Mouse (Mus musculus) heart, adult 2 months (tissue): ENCODE results near the gene Ammecr1. TPM values are rescaled to one million over a fixed set of nuclear protein-coding genes. Genes with fewer than 3 reads are reported as not detected.

Experiments
- DNase-seq, 2 experiments: peaks; one replicate each; pipeline ENCODE4 v3.0.0; 2021
- H3K27ac ChIP-seq: fragments of 200-600 bp; 2 replicates; pipeline ENCODE4 v1.8.1; 2022
- H3K27me3 ChIP-seq: fragments of 200-500 bp; 2 replicates; pipeline ENCODE4 v1.6.1; 2012; ENCODE audit warnings: mild to moderate bottlenecking, low read length, inconsistent platforms, mixed read lengths; ENCODE audit not compliant: control insufficient read depth, insufficient read depth
- H3K36me3 ChIP-seq: fragments of 200-500 bp; 2 replicates; pipeline ENCODE4 v1.6.1; 2012; ENCODE audit warnings: low read length, inconsistent platforms; ENCODE audit not compliant: control insufficient read depth, insufficient read depth
- H3K4me1 ChIP-seq: fragments of 200-500 bp; 2 replicates; pipeline ENCODE4 v1.6.1; 2011; ENCODE audit warnings: low read length; ENCODE audit not compliant: control insufficient read depth, insufficient read depth
- H3K4me3 ChIP-seq: fragments of 200-600 bp; 2 replicates; pipeline ENCODE4 v1.8.1; 2022
- H3K79me2 ChIP-seq: fragments of 200-500 bp; replicated peaks from 2 replicates; pipeline ENCODE4 v1.6.1; 2012; ENCODE audit warnings: mild to moderate bottlenecking, inconsistent platforms, low read length, moderate library complexity, mixed read lengths; ENCODE audit not compliant: control insufficient read depth, insufficient read depth
- H3K9ac ChIP-seq: fragments of 200-500 bp; 2 replicates; pipeline ENCODE4 v1.6.1; 2012; ENCODE audit warnings: low read depth, mild to moderate bottlenecking, control low read depth, inconsistent platforms, low read length, mixed read lengths
- CTCF ChIP-seq: fragments of 200-600 bp; IDR thresholded peaks from 2 replicates; pipeline ENCODE4 v1.8.1; 2022; ENCODE audit warnings: antibody characterized with exemption, mild to moderate bottlenecking, moderate library complexity
- EP300 ChIP-seq: fragments of 200-500 bp; IDR thresholded peaks from 2 replicates; pipeline ENCODE4 v1.6.1; 2011; ENCODE audit warnings: low read depth, low read length, control low read depth; ENCODE audit not compliant: insufficient read depth
- POLR2A ChIP-seq: fragments of 200-500 bp; IDR thresholded peaks from 2 replicates; pipeline ENCODE4 v1.6.1; 2011; ENCODE audit warnings: mild to moderate bottlenecking, low read depth, low read length, control low read depth; ENCODE audit not compliant: insufficient read depth
- WGBS: fragments of 180-500 bp; shearing (Covaris S2); methylation state at CpG from one replicate; pipeline ENCODE4 v1.1.7; 2018; 5-methylcytosine and 5-hydroxymethylcytosine counted together
- intact Hi-C: fragments of 180-260 bp; cut with DNase I; formaldehyde crosslinking; loops from one replicate; pipeline ENCODE4 v1.15.1; 2025
- polyA plus RNA-seq: library from polyadenylated mRNA; depleted of rRNA; stranded (reverse); fragments of >200 nt; gene quantifications from 2 replicates; pipeline ENCODE4 v1.2.3, GENCODE M21; 2012
- total RNA-seq, 2 experiments: library from RNA; stranded (reverse); gene quantifications; 2 replicates each; pipeline ENCODE4 v1.2.3; 2021

Gene Ammecr1
- total and polyA plus RNA-seq, 3 experiments = 1.7 to 12.1 (median 10.3) TPM

DNA sequence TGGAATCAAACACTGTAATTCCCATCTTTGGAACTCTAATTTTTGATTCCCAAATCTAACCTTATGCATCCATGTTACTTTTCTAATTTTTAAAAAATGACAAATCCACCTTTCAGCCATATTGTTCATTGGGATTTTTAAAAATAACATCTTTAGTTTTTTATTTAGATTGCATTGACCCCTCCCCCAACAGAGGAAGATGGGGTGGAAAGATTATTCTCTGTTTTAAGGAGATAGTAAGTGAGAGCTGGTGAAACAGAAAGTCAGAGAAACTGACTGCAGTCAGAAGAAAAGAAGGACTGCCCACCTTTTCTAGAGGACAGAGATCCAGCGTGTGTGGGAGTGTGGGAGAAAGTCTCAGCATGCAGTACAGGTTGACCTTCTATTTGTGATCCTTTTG lies 30.7 kb upstream of the Ammecr1 start:
- no peak overlapping the region for H3K4me3 ChIP-seq
- DNase-seq = no peak
- H3K27ac ChIP-seq = no peak overlapping the region
- no peaks in the 10 kb centered on the region for H3K36me3 ChIP-seq
- 66% methylated on average over 1 of the region's 1 CpGs for WGBS
- TF ChIP-seq EP300 (no peak), POLR2A (no peak), CTCF (no peak)
- no peak overlapping the region for H3K9ac ChIP-seq
- H3K27me3 ChIP-seq = no peaks in the 10 kb centered on the region
- no peaks in the 10 kb centered on the region for H3K4me1 ChIP-seq
- H3K79me2 ChIP-seq = no peaks in the 10 kb centered on the region
- intact Hi-C loops = no loop called here

DNA sequence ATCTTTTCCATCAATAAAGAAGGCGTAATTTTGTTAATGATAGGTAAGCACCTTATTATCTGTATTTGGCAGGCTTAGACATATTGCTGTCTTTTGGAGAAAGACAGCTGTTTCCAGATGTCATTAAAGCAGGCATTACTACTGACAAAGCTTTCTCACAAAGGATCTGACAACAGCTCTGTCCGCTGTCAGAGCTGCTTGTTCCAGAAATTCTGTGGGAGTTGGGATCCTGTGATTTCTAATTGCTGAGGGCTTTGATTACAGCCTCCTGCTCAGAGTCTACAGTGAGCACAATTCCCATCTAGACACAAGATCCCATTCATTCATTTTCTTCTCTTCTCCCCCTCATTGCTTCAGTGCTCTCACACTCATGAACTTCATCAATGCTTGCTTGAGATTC lies 28.0 kb upstream of the Ammecr1 start:
- H3K4me3 ChIP-seq = no peak overlapping the region
- H3K27ac ChIP-seq = no peak overlapping the region
- no peaks in the 10 kb centered on the region for H3K36me3 ChIP-seq
- no peaks in the 10 kb centered on the region for H3K4me1 ChIP-seq
- WGBS = 62% methylated on average over 2 of the region's 2 CpGs
- H3K79me2 ChIP-seq = no peaks in the 10 kb centered on the region
- no peaks in the 10 kb centered on the region for H3K27me3 ChIP-seq
- no peak overlapping the region for H3K9ac ChIP-seq
- TF ChIP-seq CTCF (no peak), POLR2A (no peak), EP300 (no peak)
- DNase-seq = no peak
- intact Hi-C loops = no loop called here

DNA sequence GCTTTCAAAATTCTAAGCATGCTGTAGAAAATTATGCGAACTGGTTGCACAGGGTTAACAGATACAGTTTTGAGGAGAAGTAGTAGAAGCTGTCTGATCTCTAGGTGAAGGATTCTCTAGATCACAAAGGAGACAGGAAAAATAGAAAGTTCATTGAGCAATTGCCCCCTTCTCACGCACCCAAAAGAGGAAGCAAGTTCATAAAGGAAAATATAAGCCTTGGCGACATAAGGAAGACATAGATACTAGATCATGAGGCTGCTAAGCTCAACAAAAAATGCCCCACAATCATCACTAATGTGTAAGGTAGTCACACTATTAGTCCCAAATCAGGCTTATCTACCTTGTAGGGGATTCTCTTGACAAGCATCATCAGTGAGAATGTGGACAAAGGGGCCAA lies 17.6 kb upstream of the Ammecr1 start:
- H3K4me3 ChIP-seq = no peak overlapping the region
- no peaks in the 10 kb centered on the region for H3K36me3 ChIP-seq
- intact Hi-C loops = no loop called here
- H3K79me2 ChIP-seq = no peaks in the 10 kb centered on the region
- no peak overlapping the region for H3K9ac ChIP-seq
- TF ChIP-seq POLR2A = no peak
- TF ChIP-seq EP300 = no peak
- TF ChIP-seq CTCF = no peak
- WGBS = 84% methylated on average over 3 of the region's 3 CpGs
- no peaks in the 10 kb centered on the region for H3K4me1 ChIP-seq
- H3K27ac ChIP-seq = no peak overlapping the region
- no peaks in the 10 kb centered on the region for H3K27me3 ChIP-seq
- no peak for DNase-seq

DNA sequence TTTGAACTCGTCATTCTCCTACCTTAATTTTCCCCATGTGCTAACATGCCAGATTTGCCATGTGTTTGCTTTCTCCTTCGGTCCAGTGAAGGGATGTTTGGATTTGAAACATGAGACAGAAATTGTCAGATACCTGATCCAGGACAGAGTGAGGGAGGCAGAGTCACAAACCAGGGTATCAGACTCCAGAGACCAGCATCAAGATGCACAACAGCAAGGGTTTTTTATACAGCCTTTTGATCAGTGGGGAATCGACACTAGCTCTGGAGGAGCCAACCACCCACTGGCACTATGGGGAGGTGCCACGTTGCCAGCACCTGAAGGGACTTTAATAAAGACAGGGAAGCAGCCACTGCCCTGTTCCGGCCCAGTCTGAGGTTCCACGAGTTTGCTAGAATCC lies 17.1 kb upstream of the Ammecr1 start:
- no peak overlapping the region for H3K9ac ChIP-seq
- H3K79me2 ChIP-seq = no peaks in the 10 kb centered on the region
- no peak for DNase-seq
- no peaks in the 10 kb centered on the region for H3K27me3 ChIP-seq
- intact Hi-C loops = no loop called here
- no peaks in the 10 kb centered on the region for H3K36me3 ChIP-seq
- WGBS = 63% methylated on average over 6 of the region's 6 CpGs
- H3K4me1 ChIP-seq = no peaks in the 10 kb centered on the region
- no peak for TF ChIP-seq CTCF
- no peak for TF ChIP-seq EP300
- no peak for TF ChIP-seq POLR2A
- H3K4me3 ChIP-seq = no peak overlapping the region
- no peak overlapping the region for H3K27ac ChIP-seq

DNA sequence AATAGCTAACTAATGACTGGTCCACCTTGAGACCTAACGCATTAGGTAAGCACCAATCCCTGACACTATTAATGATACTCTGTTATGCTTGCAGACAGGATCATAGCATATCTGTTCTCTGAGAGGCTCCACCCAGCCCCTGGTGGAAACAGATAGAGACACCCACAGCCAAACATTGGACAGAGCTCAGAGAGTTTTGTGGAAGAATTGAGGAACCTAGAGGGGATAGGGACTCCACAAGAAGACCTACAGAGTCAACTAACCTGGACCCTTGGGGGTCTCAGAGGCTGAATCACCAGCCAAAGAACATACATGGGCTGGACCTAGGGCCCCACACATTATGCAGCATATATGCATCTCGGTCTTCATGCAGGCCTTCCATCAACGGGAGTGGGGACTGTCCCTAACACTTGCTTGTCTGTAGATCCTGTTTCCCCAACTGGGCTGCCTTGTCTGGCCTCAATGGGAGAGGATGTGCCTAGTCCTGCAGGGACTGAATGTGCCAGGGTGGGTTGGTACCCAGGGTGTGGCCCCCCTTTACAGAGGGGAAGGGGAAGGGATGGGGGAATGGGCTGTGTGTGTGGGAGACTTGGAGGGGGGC lies 15.1 kb upstream of the Ammecr1 start:
- 87% methylated on average over 3 of the region's 3 CpGs for WGBS

DNA sequence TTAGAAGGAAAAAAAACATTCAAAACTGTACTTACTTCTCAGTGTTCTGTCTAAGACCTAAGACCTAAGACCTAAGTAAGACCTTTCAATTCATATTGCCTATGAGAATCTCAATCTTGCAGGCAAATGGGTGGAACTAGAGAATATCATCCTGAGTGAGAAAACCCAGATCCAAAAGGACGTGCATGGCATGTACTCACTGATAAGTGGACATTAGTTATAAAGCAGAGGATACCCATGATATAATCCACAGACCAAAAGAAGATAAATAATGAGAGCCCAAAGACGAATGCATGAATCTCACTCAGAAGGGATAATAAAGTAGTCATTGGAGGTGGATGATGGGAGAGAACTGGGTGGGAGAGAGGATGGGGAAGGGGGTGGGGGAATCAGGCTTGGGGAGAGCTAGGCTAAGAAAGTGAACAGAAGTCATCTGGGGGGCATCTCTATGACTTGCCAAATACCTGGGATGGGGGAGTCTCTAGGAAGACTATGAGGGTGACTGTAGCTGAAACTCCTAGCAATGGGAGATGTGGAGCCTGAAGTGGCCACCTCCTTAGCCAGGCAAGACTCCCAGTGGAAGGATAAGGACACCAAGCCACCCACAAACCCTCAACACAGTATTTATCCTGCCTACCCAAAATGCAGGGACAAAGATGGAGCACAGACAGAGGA lies 14.5 kb upstream of the Ammecr1 start:
- Histone ChIP-seq H3K27me3 (no peaks in the 10 kb centered on the region), H3K4me1 (no peaks in the 10 kb centered on the region), H3K4me3 (no peak overlapping the region), H3K27ac (no peak overlapping the region), H3K9ac (no peak overlapping the region), H3K79me2 (no peaks in the 10 kb centered on the region), H3K36me3 (no peaks in the 10 kb centered on the region)
- no peak for DNase-seq
- intact Hi-C loops = no loop called here
- TF ChIP-seq CTCF (no peak), EP300 (no peak), POLR2A (no peak)
- 63% methylated on average over 2 of the region's 2 CpGs for WGBS

More for the DNA sequence above, 15.1 kb upstream of the Ammecr1 start:
- TF ChIP-seq CTCF (no peak), EP300 (no peak), POLR2A (no peak)
- intact Hi-C loops = no loop called here
- H3K79me2 ChIP-seq = no peaks in the 10 kb centered on the region
- no peak overlapping the region for H3K9ac ChIP-seq
- no peak for DNase-seq
- H3K27ac ChIP-seq = no peak overlapping the region
- H3K4me3 ChIP-seq = no peak overlapping the region
- no peaks in the 10 kb centered on the region for H3K4me1 ChIP-seq
- H3K27me3 ChIP-seq = no peaks in the 10 kb centered on the region
- H3K36me3 ChIP-seq = no peaks in the 10 kb centered on the region
